Mouse (Mus musculus) heart, adult 2 months (tissue): ENCODE measurements around the gene Sp7. TPM values are rescaled to one million over a fixed set of nuclear protein-coding genes. Genes with fewer than 3 reads are reported as not detected.
A peak's percentile ranks its signal among the peaks of the same experiment; 100 is the strongest.

ENCODE experiments used
- DNase-seq, 2 experiments: peaks; one replicate each; pipeline ENCODE4 v3.0.0; 2021
- H3K27ac ChIP-seq: fragments of 200-600 bp; 2 replicates; pipeline ENCODE4 v1.8.1; 2022
- H3K27me3 ChIP-seq: fragments of 200-500 bp; 2 replicates; pipeline ENCODE4 v1.6.1; 2012; ENCODE audit warnings: mild to moderate bottlenecking, low read length, inconsistent platforms, mixed read lengths; ENCODE audit not compliant: control insufficient read depth, insufficient read depth
- H3K36me3 ChIP-seq: fragments of 200-500 bp; 2 replicates; pipeline ENCODE4 v1.6.1; 2012; ENCODE audit warnings: low read length, inconsistent platforms; ENCODE audit not compliant: control insufficient read depth, insufficient read depth
- H3K4me1 ChIP-seq: fragments of 200-500 bp; 2 replicates; pipeline ENCODE4 v1.6.1; 2011; ENCODE audit warnings: low read length; ENCODE audit not compliant: control insufficient read depth, insufficient read depth
- H3K4me3 ChIP-seq: fragments of 200-600 bp; 2 replicates; pipeline ENCODE4 v1.8.1; 2022
- H3K79me2 ChIP-seq: fragments of 200-500 bp; replicated peaks from 2 replicates; pipeline ENCODE4 v1.6.1; 2012; ENCODE audit warnings: mild to moderate bottlenecking, inconsistent platforms, low read length, moderate library complexity, mixed read lengths; ENCODE audit not compliant: control insufficient read depth, insufficient read depth
- H3K9ac ChIP-seq: fragments of 200-500 bp; 2 replicates; pipeline ENCODE4 v1.6.1; 2012; ENCODE audit warnings: low read depth, mild to moderate bottlenecking, control low read depth, inconsistent platforms, low read length, mixed read lengths
- CTCF ChIP-seq: fragments of 200-600 bp; IDR thresholded peaks from 2 replicates; pipeline ENCODE4 v1.8.1; 2022; ENCODE audit warnings: antibody characterized with exemption, mild to moderate bottlenecking, moderate library complexity
- EP300 ChIP-seq: fragments of 200-500 bp; IDR thresholded peaks from 2 replicates; pipeline ENCODE4 v1.6.1; 2011; ENCODE audit warnings: low read depth, low read length, control low read depth; ENCODE audit not compliant: insufficient read depth
- POLR2A ChIP-seq: fragments of 200-500 bp; IDR thresholded peaks from 2 replicates; pipeline ENCODE4 v1.6.1; 2011; ENCODE audit warnings: mild to moderate bottlenecking, low read depth, low read length, control low read depth; ENCODE audit not compliant: insufficient read depth
- WGBS: fragments of 180-500 bp; shearing (Covaris S2); methylation state at CpG from one replicate; pipeline ENCODE4 v1.1.7; 2018; 5-methylcytosine and 5-hydroxymethylcytosine counted together
- intact Hi-C: fragments of 180-260 bp; cut with DNase I; formaldehyde crosslinking; loops from one replicate; pipeline ENCODE4 v1.15.1; 2025
- polyA plus RNA-seq: library from polyadenylated mRNA; depleted of rRNA; stranded (reverse); fragments of >200 nt; gene quantifications from 2 replicates; pipeline ENCODE4 v1.2.3, GENCODE M21; 2012
- total RNA-seq, 2 experiments: library from RNA; stranded (reverse); gene quantifications; 2 replicates each; pipeline ENCODE4 v1.2.3; 2021

The Sp7 gene
- total and polyA plus RNA-seq, 3 experiments: not detected

DNA sequence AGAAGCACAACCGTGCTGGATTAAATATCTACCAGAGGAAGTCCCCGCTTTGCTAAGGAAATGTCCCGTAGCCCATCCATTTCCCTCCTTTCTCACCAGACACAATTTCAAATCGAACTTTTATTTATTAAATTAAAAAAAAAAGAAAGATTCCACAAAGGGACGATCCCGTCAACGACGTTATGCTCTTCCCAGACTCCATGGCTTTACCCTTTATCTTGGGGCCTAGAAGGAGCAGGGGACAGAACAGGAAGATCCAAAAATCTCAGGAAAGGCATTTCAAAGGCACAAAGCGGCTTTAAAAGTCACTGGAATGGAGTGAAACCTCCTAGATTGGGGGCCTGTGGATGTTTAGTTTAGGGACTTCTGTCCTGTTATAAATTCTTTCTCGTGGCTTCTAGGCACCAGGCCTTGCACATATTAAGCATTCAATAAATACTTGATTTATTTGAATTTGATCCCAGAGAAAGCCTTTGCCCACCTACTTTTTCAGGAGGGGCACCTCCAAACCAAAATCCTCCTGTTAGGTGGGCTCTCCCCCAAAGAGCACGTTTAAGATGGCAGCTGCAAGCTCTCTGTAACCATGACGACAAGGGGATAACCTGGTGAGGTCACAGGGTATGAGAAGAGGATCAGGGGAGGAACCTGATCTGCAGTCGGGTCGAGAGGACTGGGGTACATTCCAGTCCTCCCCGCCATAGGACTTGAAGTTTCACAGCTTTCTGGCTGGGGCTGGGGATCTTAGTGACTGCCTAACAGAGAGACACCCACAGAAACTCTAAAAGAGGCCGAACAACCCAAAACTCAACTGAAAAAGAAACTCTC, 10.3 kb downstream of the Sp7 start:
- TF ChIP-seq EP300 (no peak), CTCF (no peak), POLR2A (no peak)
- intact Hi-C loops: no loop called here
- WGBS: 78% methylated on average over 16 of the region's 16 CpGs
- no peak overlapping the region for H3K4me3 ChIP-seq
- H3K27ac ChIP-seq: no peak overlapping the region
- peaks cover 2% of the 10 kb centered on the region for H3K4me1 ChIP-seq
- H3K9ac ChIP-seq: no peak overlapping the region
- no peaks in the 10 kb centered on the region for H3K79me2 ChIP-seq
- H3K36me3 ChIP-seq: no peaks in the 10 kb centered on the region
- no peak for DNase-seq
- H3K27me3 ChIP-seq: peaks cover 2% of the 10 kb centered on the region; the same call in 1 of the 2 replicates

GRCm38 (mm10) chr15:102355871-102356441, 11.0 kb downstream of the Sp7 start:
- Histone ChIP-seq H3K27ac (peak overlapping the region; percentile 36), H3K79me2 (no peaks in the 10 kb centered on the region), H3K9ac (peak overlapping the region; percentile 50), H3K4me1 (peaks cover 4% of the 10 kb centered on the region), H3K36me3 (no peaks in the 10 kb centered on the region), H3K27me3 (peaks cover 2% of the 10 kb centered on the region; the same call in 1 of the 2 replicates), H3K4me3 (peak overlapping the region; percentile 51)
- TF ChIP-seq EP300 (no peak), CTCF (no peak), POLR2A (no peak)
- WGBS: 20% methylated on average over 38 of the region's 38 CpGs
- intact Hi-C loops: no loop called here
- DNase-seq: peak in 1 of 2 experiments; percentile 17

- no peaks in the 10 kb centered on the region for H3K79me2 ChIP-seq
- H3K27me3 ChIP-seq: peaks cover 2% of the 10 kb centered on the region; the same call in 1 of the 2 replicates
- H3K36me3 ChIP-seq: no peaks in the 10 kb centered on the region
- H3K4me3 ChIP-seq: peak overlapping the region; percentile 51
- peak; percentile 61 for TF ChIP-seq CTCF
- TF ChIP-seq EP300: no peak
- WGBS: under 1% methylated on average over 49 of the region's 49 CpGs
- DNase-seq: peak; percentile 64 to 72
- peaks cover 4% of the 10 kb centered on the region for H3K4me1 ChIP-seq
- intact Hi-C loops: no loop called here
- H3K27ac ChIP-seq: peak overlapping the region; percentile 36
- H3K9ac ChIP-seq: peak overlapping the region; percentile 50
These were observed 11.7 kb downstream of the Sp7 start for GRCm38 (mm10) chr15:102355134-102355870.

GRCm38 (mm10) chr15:102353986-102354385, 13.0 kb downstream of the Sp7 start:
- TF ChIP-seq POLR2A (no peak), CTCF (0 out of 2 replicates have a peak, but pooled peaks have one; percentile 15)
- Histone ChIP-seq H3K4me1 (peaks cover 6% of the 10 kb centered on the region), H3K4me3 (no peak overlapping the region), H3K27ac (no peak overlapping the region), H3K79me2 (no peaks in the 10 kb centered on the region), H3K36me3 (no peaks in the 10 kb centered on the region), H3K9ac (no peak overlapping the region), H3K27me3 (peaks cover 2% of the 10 kb centered on the region; the same call in 1 of the 2 replicates)
- intact Hi-C loops: loop anchor here (2.0 kb wide), 1 partner anchor 67 kb away; no protein-coding TSS in a partner anchor
- DNase-seq: no peak
- 83% methylated on average over 2 of the region's 2 CpGs for WGBS

- 57% methylated on average over 2 of the region's 2 CpGs for WGBS
- intact Hi-C loops: loop anchor here (2.0 kb wide), 1 partner anchor 69 kb away; no protein-coding TSS in a partner anchor
- H3K36me3 ChIP-seq: no peaks in the 10 kb centered on the region
These were observed 14.8 kb downstream of the Sp7 start for GRCm38 (mm10) chr15:102352177-102352576.

More at GRCm38 (mm10) chr15:102352177-102352576, 14.8 kb downstream of the Sp7 start:
- Histone ChIP-seq H3K27me3 (peaks cover 2% of the 10 kb centered on the region; the same call in 1 of the 2 replicates), H3K9ac (no peak overlapping the region), H3K79me2 (no peaks in the 10 kb centered on the region), H3K4me1 (peaks cover 6% of the 10 kb centered on the region), H3K4me3 (no peak overlapping the region), H3K27ac (no peak overlapping the region)
- TF ChIP-seq EP300 (no peak), CTCF (peak; percentile 28; the same call in 1 of the 2 replicates), POLR2A (no peak)
- no peak for DNase-seq
